Mouse (Mus musculus): Measurements from ENCODE around the gene Dppa5a. TPM values are rescaled to one million over a fixed set of nuclear protein-coding genes. Genes with fewer than 3 reads are reported as not detected.
"Not testable (repeated sequence)": the region's sequence is repeated elsewhere in the genome, so short reads cannot be mapped to it uniquely, and the experiment has no call there.

Gene Dppa5a
- not detected in 2 replicates for total RNA-seq (2014; fragmentation: Nextera tagmentation)
- not detected in 2 replicates for total RNA-seq (2017)

- not testable (repeated sequence) for ATAC-seq (replicated peaks; ENCODE audit: low FRiP score, low TSS enrichment, poor library complexity, severe bottlenecking)
Observed at GRCm38 (mm10) chr9:78367959-78368358, at the start of gene Dppa5a. Gene Dppa5a, minus strand, starts transcription at chr9:78368177.

GRCm38 (mm10) chr9:78401596-78401995 lies 33.6 kb upstream of the Dppa5a start:
- ATAC-seq (replicated peaks; ENCODE audit: low FRiP score, low TSS enrichment, poor library complexity, severe bottlenecking): no peak

- no peak for ATAC-seq (replicated peaks; ENCODE audit: low FRiP score, low TSS enrichment, poor library complexity, severe bottlenecking)
Observed at GRCm38 (mm10) chr9:78400570-78400969, 32.6 kb upstream of the Dppa5a start.

- no peak for ATAC-seq (replicated peaks; ENCODE audit: low FRiP score, low TSS enrichment, poor library complexity, severe bottlenecking)
Observed at GRCm38 (mm10) chr9:78396517-78396916, 28.5 kb upstream of the Dppa5a start.

- peak; percentile 84 for ATAC-seq (replicated peaks; ENCODE audit: low FRiP score, low TSS enrichment, poor library complexity, severe bottlenecking)
Observed at GRCm38 (mm10) chr9:78395630-78396351, 27.8 kb upstream of the Dppa5a start, which contains the start of gene Ddx43. Gene Ddx43, plus strand, starts transcription at chr9:78395777.

GRCm38 (mm10) chr9:78395244-78395629 lies 27.3 kb upstream of the Dppa5a start:
- no peak for ATAC-seq (replicated peaks; ENCODE audit: low FRiP score, low TSS enrichment, poor library complexity, severe bottlenecking)

- no peak for ATAC-seq (replicated peaks; ENCODE audit: low FRiP score, low TSS enrichment, poor library complexity, severe bottlenecking)
Observed at GRCm38 (mm10) chr9:78394602-78395001, 26.6 kb upstream of the Dppa5a start.

GRCm38 (mm10) chr9:78393741-78394140 lies 25.8 kb upstream of the Dppa5a start:
- ATAC-seq (replicated peaks; ENCODE audit: low FRiP score, low TSS enrichment, poor library complexity, severe bottlenecking): no peak

- ATAC-seq (replicated peaks; ENCODE audit: low FRiP score, low TSS enrichment, poor library complexity, severe bottlenecking): no peak
Observed at GRCm38 (mm10) chr9:78389981-78390380, 22.0 kb upstream of the Dppa5a start.

- ATAC-seq (replicated peaks; ENCODE audit: low FRiP score, low TSS enrichment, poor library complexity, severe bottlenecking): no peak
Observed at GRCm38 (mm10) chr9:78386947-78387346, 19.0 kb upstream of the Dppa5a start.

- ATAC-seq (replicated peaks; ENCODE audit: low FRiP score, low TSS enrichment, poor library complexity, severe bottlenecking): peak; percentile 71; the same call in 1 of the 2 replicates
Observed at GRCm38 (mm10) chr9:78385893-78386292, 17.9 kb upstream of the Dppa5a start.

GRCm38 (mm10) chr9:78378113-78378785 lies 10.3 kb upstream of the Dppa5a start, which contains the start of gene Ooep:
Gene Ooep, minus strand, starts transcription at chr9:78378725.
- ATAC-seq (replicated peaks; ENCODE audit: low FRiP score, low TSS enrichment, poor library complexity, severe bottlenecking): peak; percentile 41; the same call in 1 of the 2 replicates

GRCm38 (mm10) chr9:78377546-78377945 lies 9.6 kb upstream of the Dppa5a start:
- no peak for ATAC-seq (replicated peaks; ENCODE audit: low FRiP score, low TSS enrichment, poor library complexity, severe bottlenecking)

GRCm38 (mm10) chr9:78375486-78375885 lies 7.5 kb upstream of the Dppa5a start:
- no peak for ATAC-seq (replicated peaks; ENCODE audit: low FRiP score, low TSS enrichment, poor library complexity, severe bottlenecking)

GRCm38 (mm10) chr9:78374885-78375389 lies 7.0 kb upstream of the Dppa5a start:
- ATAC-seq (replicated peaks; ENCODE audit: low FRiP score, low TSS enrichment, poor library complexity, severe bottlenecking): no peak

GRCm38 (mm10) chr9:78374397-78374796 lies 6.4 kb upstream of the Dppa5a start:
- ATAC-seq (replicated peaks; ENCODE audit: low FRiP score, low TSS enrichment, poor library complexity, severe bottlenecking): no peak

GRCm38 (mm10) chr9:78372827-78373504 lies 5.0 kb upstream of the Dppa5a start:
- no peak for ATAC-seq (replicated peaks; ENCODE audit: low FRiP score, low TSS enrichment, poor library complexity, severe bottlenecking)

GRCm38 (mm10) chr9:78371441-78371840 lies 3.5 kb upstream of the Dppa5a start:
- no peak for ATAC-seq (replicated peaks; ENCODE audit: low FRiP score, low TSS enrichment, poor library complexity, severe bottlenecking)

GRCm38 (mm10) chr9:78369786-78370185 lies 1.8 kb upstream of the Dppa5a start:
- no peak for ATAC-seq (replicated peaks; ENCODE audit: low FRiP score, low TSS enrichment, poor library complexity, severe bottlenecking)

GRCm38 (mm10) chr9:78369349-78369748 lies 1.4 kb upstream of the Dppa5a start:
- ATAC-seq (replicated peaks; ENCODE audit: low FRiP score, low TSS enrichment, poor library complexity, severe bottlenecking): no peak
